Mouse (Mus musculus): ENCODE data around the gene Exosc1. TPM values are rescaled to one million over a fixed set of nuclear protein-coding genes. Genes with fewer than 3 reads are reported as not detected.

Exosc1 gene
- total and polyA plus RNA-seq, 3 experiments = 56.6 to 109 (median 68.6) TPM

- in situ Hi-C loops (cut with MboI; ENCODE audit: low pct_ligation_motif_present, low pct_unique_long_range_greater_than_20kb, low sequenced_read_pairs) = no loop called here
- dilution Hi-C loops (cut with MboI; ENCODE audit: extremely low pct_ligation_motif_present, extremely low pct_unique_long_range_greater_than_20kb, low sequenced_read_pairs) = no loop called here
- DNase-seq (ENCODE audit: extremely low read depth) = no peak
- H3K36me3 ChIP-seq (replicated peaks in 1 of 2; ENCODE audit: control insufficient read depth in 1 of 2, insufficient read depth in 1 of 2, low read length in 1 of 2) = peaks cover 0 to 6% of the 10 kb centered on the region in 2 experiments
- H3K4me3 ChIP-seq (replicated peaks in 1 of 3; ENCODE audit: low read depth in 2 of 3, low read length in 2 of 3, poor library complexity in 1 of 3) = no peak overlapping the region
- H3K9me3 ChIP-seq (replicated peaks; ENCODE audit: low read length) = no peaks in the 10 kb centered on the region
- H3K27me3 ChIP-seq (replicated peaks) = no peaks in the 10 kb centered on the region
- H3K27ac ChIP-seq (ENCODE audit: insufficient read depth, low read depth) = no peak overlapping the region
- no peak overlapping the region for H3K4me2 ChIP-seq (ENCODE audit: insufficient read depth, low read depth, poor library complexity, severe bottlenecking)
- H3K4me1 ChIP-seq (ENCODE audit: control insufficient read depth in 1 of 2, insufficient read depth in 2 of 2) = peaks cover 1 to 4% of the 10 kb centered on the region in 2 experiments; a peak in 2 of 4 replicates
- peaks cover 18% of the 10 kb centered on the region for H3K79me2 ChIP-seq (replicated peaks; ENCODE audit: control insufficient read depth, extremely low read depth, insufficient read depth, poor library complexity, severe bottlenecking)
- TF ChIP-seq RAD21 (IDR thresholded peaks at IDR 0.05; ENCODE audit: low read depth, low read length) (no peak), ZNF384 (IDR thresholded peaks at IDR 0.05; ENCODE audit: low read depth, low read length) (0 out of 2 replicates have a peak, but pooled peaks have one; percentile 17)
- no peak overlapping the region for H3K9ac ChIP-seq (ENCODE audit: insufficient read depth, low read depth)
These were observed 24.5 kb downstream of the Exosc1 start for GRCm38 (mm10) chr19:41908736-41909135.

- TF ChIP-seq NRF1 (IDR thresholded peaks at IDR 0.05; ENCODE audit: low read depth, low read length) = no peak
- no peak for TF ChIP-seq POLR2AphosphoS2 (IDR thresholded peaks at IDR 0.05; ENCODE audit: low read depth, low read length)
- no peak for TF ChIP-seq TBP (conservative IDR thresholded peaks at IDR 0.05; ENCODE audit: low read depth, low read length)
- TF ChIP-seq CHD2 (IDR thresholded peaks at IDR 0.05; ENCODE audit: low read length) = no peak
- TF ChIP-seq BHLHE40 (IDR thresholded peaks at IDR 0.05; ENCODE audit: low read depth, low read length) = no peak
- TF ChIP-seq HCFC1 (IDR thresholded peaks at IDR 0.05; ENCODE audit: low read depth, low read length) = no peak
- no peak for TF ChIP-seq ZKSCAN1 (IDR thresholded peaks at IDR 0.05; ENCODE audit: borderline replicate concordance, low read depth, low read length)
- TF ChIP-seq IRF4 (IDR thresholded peaks at IDR 0.05; ENCODE audit: low read depth, low read length) = no peak
- TF ChIP-seq RAD21 (IDR thresholded peaks at IDR 0.05; ENCODE audit: low read depth, low read length) = no peak
- no peak for TF ChIP-seq USF1 (IDR thresholded peaks at IDR 0.05; ENCODE audit: low read depth, low read length)
- TF ChIP-seq CHD1 (IDR thresholded peaks at IDR 0.05; ENCODE audit: low read depth, low read length) = no peak
- in situ Hi-C loops (cut with MboI; ENCODE audit: low pct_ligation_motif_present, low pct_unique_long_range_greater_than_20kb, low sequenced_read_pairs) = no loop called here
- dilution Hi-C loops (cut with MboI; ENCODE audit: extremely low pct_ligation_motif_present, extremely low pct_unique_long_range_greater_than_20kb, low sequenced_read_pairs) = no loop called here
- DNase-seq (ENCODE audit: extremely low read depth) = no peak
- Histone ChIP-seq H3K9me3 (replicated peaks; ENCODE audit: low read length) (no peaks in the 10 kb centered on the region), H3K36me3 (replicated peaks in 1 of 2; ENCODE audit: control insufficient read depth in 1 of 2, insufficient read depth in 1 of 2, low read length in 1 of 2) (no peaks in the 10 kb centered on the region), H3K4me2 (ENCODE audit: insufficient read depth, low read depth, poor library complexity, severe bottlenecking) (no peak overlapping the region), H3K9ac (ENCODE audit: insufficient read depth, low read depth) (no peak overlapping the region), H3K79me2 (replicated peaks; ENCODE audit: control insufficient read depth, extremely low read depth, insufficient read depth, poor library complexity, severe bottlenecking) (peaks cover 3% of the 10 kb centered on the region), H3K27me3 (replicated peaks) (no peaks in the 10 kb centered on the region), H3K4me3 (replicated peaks in 1 of 3; ENCODE audit: low read depth in 2 of 3, low read length in 2 of 3, poor library complexity in 1 of 3) (no peak overlapping the region), H3K4me1 (ENCODE audit: control insufficient read depth in 1 of 2, insufficient read depth in 2 of 2) (peaks cover 0 to 4% of the 10 kb centered on the region in 2 experiments; a peak in 2 of 4 replicates), H3K27ac (ENCODE audit: insufficient read depth, low read depth) (no peak overlapping the region)
These were observed 26.0 kb downstream of the Exosc1 start for GRCm38 (mm10) chr19:41907079-41907760.

Data from CH12.LX (cell line).